Mouse (Mus musculus) heart, embryonic 10.5 days (tissue): ENCODE measurements around the gene Tcaf2. TPM values are rescaled to one million over a fixed set of nuclear protein-coding genes. Genes with fewer than 3 reads are reported as not detected.
A peak's percentile ranks its signal among the peaks of the same experiment; 100 is the strongest.

Source experiments
- DNase-seq: peaks from one replicate; pipeline ENCODE4 v3.0.0-alpha.2; 2017; ENCODE audit warnings: low spot score
- H3K27ac ChIP-seq: fragments of 300-500 bp; sonication (generic); 2 replicates; pipeline ENCODE4 v1.5.1; 2016; ENCODE audit warnings: mild to moderate bottlenecking
- H3K27me3 ChIP-seq: fragments of 300-500 bp; sonication (generic); 2 replicates; pipeline ENCODE4 v1.6.1; 2016; ENCODE audit warnings: mild to moderate bottlenecking; ENCODE audit not compliant: poor library complexity, insufficient read depth, severe bottlenecking
- H3K36me3 ChIP-seq: fragments of 300-500 bp; sonication (generic); 2 replicates; pipeline ENCODE4 v1.6.1; 2016; ENCODE audit warnings: mild to moderate bottlenecking, moderate library complexity
- H3K4me1 ChIP-seq: fragments of 300-500 bp; sonication (generic); 2 replicates; pipeline ENCODE4 v1.6.1; 2016; ENCODE audit warnings: mild to moderate bottlenecking
- H3K4me3 ChIP-seq: fragments of 300-500 bp; sonication (generic); 2 replicates; pipeline ENCODE4 v1.5.1; 2016; ENCODE audit warnings: mild to moderate bottlenecking, moderate library complexity
- H3K9me3 ChIP-seq: fragments of 300-500 bp; sonication (generic); 2 replicates; pipeline ENCODE4 v1.6.1; 2016; ENCODE audit warnings: mild to moderate bottlenecking, moderate library complexity
- WGBS: fragments of 180-500 bp; shearing (Covaris S2); methylation state at CpG from one replicate; pipeline ENCODE4 v1.1.7; 2016; 5-methylcytosine and 5-hydroxymethylcytosine counted together
- polyA plus RNA-seq: library from polyadenylated mRNA; unstranded; fragments of >200 nt; fragmentation: Nextera tagmentation; extraction: Ambion mirVana; gene quantifications from 2 replicates; pipeline ENCODE4 v1.2.1, GENCODE M21; 2016

The Tcaf2 gene
- polyA plus RNA-seq, 1 experiment from 2014 or later: 3.9 TPM

- DNase-seq: no peak
- Histone ChIP-seq H3K4me3 (no peak overlapping the region), H3K9me3 (no peaks in the 10 kb centered on the region), H3K36me3 (no peaks in the 10 kb centered on the region), H3K4me1 (no peaks in the 10 kb centered on the region), H3K27me3 (no peaks in the 10 kb centered on the region), H3K27ac (no peak overlapping the region)
Observed at GRCm38 (mm10) chr6:42612218-42612617, 32.8 kb downstream of the Tcaf2 start.

GRCm38 (mm10) chr6:42610954-42611522 is 34.0 kb downstream of the Tcaf2 start:
- no peak for DNase-seq
- no peak overlapping the region for H3K4me3 ChIP-seq
- H3K27ac ChIP-seq: no peak overlapping the region
- no peaks in the 10 kb centered on the region for H3K36me3 ChIP-seq
- H3K4me1 ChIP-seq: no peaks in the 10 kb centered on the region
- 56% methylated on average over 4 of the region's 4 CpGs for WGBS
- no peaks in the 10 kb centered on the region for H3K9me3 ChIP-seq
- H3K27me3 ChIP-seq: no peaks in the 10 kb centered on the region

- H3K36me3 ChIP-seq: no peaks in the 10 kb centered on the region
- no peak within 1 kb of the TSS for H3K4me3 ChIP-seq
- no peak for DNase-seq
- no peaks in the 10 kb centered on the region for H3K9me3 ChIP-seq
- 77% methylated on average over 4 of the region's 4 CpGs for WGBS
- no peak within 1 kb of the TSS for H3K27ac ChIP-seq
- H3K27me3 ChIP-seq: no peaks in the 10 kb centered on the region
- no peaks in the 10 kb centered on the region for H3K4me1 ChIP-seq
Observed at GRCm38 (mm10) chr6:42597592-42597991, 47.5 kb downstream of the Tcaf2 start, which contains the start of gene Tcaf3. Gene Tcaf3 (minus strand): TSS chr6:42597692.

- H3K4me1 ChIP-seq: no peaks in the 10 kb centered on the region
- H3K27ac ChIP-seq: no peak overlapping the region
- H3K36me3 ChIP-seq: no peaks in the 10 kb centered on the region
- H3K27me3 ChIP-seq: no peaks in the 10 kb centered on the region
- WGBS: 73% methylated on average over 17 of the region's 17 CpGs
- DNase-seq: no peak
- H3K4me3 ChIP-seq: no peak overlapping the region
- H3K9me3 ChIP-seq: no peaks in the 10 kb centered on the region
Observed at GRCm38 (mm10) chr6:42593138-42593882, 51.7 kb downstream of the Tcaf2 start.

- Histone ChIP-seq H3K9me3 (no peaks in the 10 kb centered on the region), H3K4me3 (no peak overlapping the region), H3K36me3 (no peaks in the 10 kb centered on the region), H3K27me3 (no peaks in the 10 kb centered on the region), H3K27ac (no peak overlapping the region), H3K4me1 (no peaks in the 10 kb centered on the region)
- no peak for DNase-seq
- WGBS: 73% methylated on average over 5 of the region's 5 CpGs
Observed at GRCm38 (mm10) chr6:42586569-42586968, 58.5 kb downstream of the Tcaf2 start.

GRCm38 (mm10) chr6:42583488-42583872 is 61.6 kb downstream of the Tcaf2 start:
- H3K9me3 ChIP-seq: no peaks in the 10 kb centered on the region
- 2% methylated on average over 7 of the region's 7 CpGs for WGBS

GRCm38 (mm10) chr6:42582741-42583487 is 62.1 kb downstream of the Tcaf2 start:
- no peak overlapping the region for H3K27ac ChIP-seq
- no peaks in the 10 kb centered on the region for H3K27me3 ChIP-seq
- no peaks in the 10 kb centered on the region for H3K4me1 ChIP-seq
- no peaks in the 10 kb centered on the region for H3K36me3 ChIP-seq
- no peaks in the 10 kb centered on the region for H3K9me3 ChIP-seq
- DNase-seq: no peak
- 51% methylated on average over 9 of the region's 9 CpGs for WGBS
- H3K4me3 ChIP-seq: peak overlapping the region; percentile 34

More at GRCm38 (mm10) chr6:42583488-42583872, 61.6 kb downstream of the Tcaf2 start:
- peak overlapping the region; percentile 34 for H3K4me3 ChIP-seq
- H3K27me3 ChIP-seq: no peaks in the 10 kb centered on the region
- no peak for DNase-seq
- H3K36me3 ChIP-seq: no peaks in the 10 kb centered on the region
- no peaks in the 10 kb centered on the region for H3K4me1 ChIP-seq
- no peak overlapping the region for H3K27ac ChIP-seq

- H3K27me3 ChIP-seq: no peaks in the 10 kb centered on the region
- H3K4me3 ChIP-seq: no peak overlapping the region
- H3K4me1 ChIP-seq: no peaks in the 10 kb centered on the region
- H3K27ac ChIP-seq: no peak overlapping the region
- DNase-seq: no peak
- 68% methylated on average over 4 of the region's 4 CpGs for WGBS
- H3K9me3 ChIP-seq: no peaks in the 10 kb centered on the region
- no peaks in the 10 kb centered on the region for H3K36me3 ChIP-seq
Observed at GRCm38 (mm10) chr6:42578678-42579077, 66.4 kb downstream of the Tcaf2 start.

- DNase-seq: no peak
Observed at GRCm38 (mm10) chr6:42577433-42577832, 67.6 kb downstream of the Tcaf2 start.

More at GRCm38 (mm10) chr6:42577433-42577832, 67.6 kb downstream of the Tcaf2 start:
- no peak overlapping the region for H3K27ac ChIP-seq
- 75% methylated on average over 2 of the region's 2 CpGs for WGBS
- no peaks in the 10 kb centered on the region for H3K36me3 ChIP-seq
- H3K9me3 ChIP-seq: no peaks in the 10 kb centered on the region
- no peak overlapping the region for H3K4me3 ChIP-seq
- no peaks in the 10 kb centered on the region for H3K27me3 ChIP-seq
- no peaks in the 10 kb centered on the region for H3K4me1 ChIP-seq

Other genes starting within 250 kb of the Tcaf2 start
- not detected in 2 replicates for gene Tas2r143, start 245.0 kb downstream of the Tcaf2 start, polyA plus RNA-seq
- not detected in 2 replicates for gene Tas2r135, start 239.8 kb downstream of the Tcaf2 start, polyA plus RNA-seq
- not detected in 2 replicates for gene Tas2r126, start 210.7 kb downstream of the Tcaf2 start, polyA plus RNA-seq
- gene Olfr458, start 180.1 kb downstream of the Tcaf2 start, polyA plus RNA-seq: 0.19 TPM in 1 of 2 replicates, not detected in the other
- not detected in 2 replicates for gene Olfr457, start 168.9 kb downstream of the Tcaf2 start, polyA plus RNA-seq
- gene Olfr456, start 158.0 kb downstream of the Tcaf2 start, polyA plus RNA-seq: 0.13 TPM in 1 of 2 replicates, not detected in the other
- gene Olfr455, start 97.7 kb downstream of the Tcaf2 start, polyA plus RNA-seq: not detected in 2 replicates
- gene Tcaf3, start 47.6 kb downstream of the Tcaf2 start, polyA plus RNA-seq: not detected in 2 replicates
- gene Tcaf1, start 64.8 kb upstream of the Tcaf2 start, polyA plus RNA-seq: 56.8 and 62.2 TPM in 2 replicates
- gene Olfr453, start 94.1 kb upstream of the Tcaf2 start, polyA plus RNA-seq: not detected in 2 replicates
- not detected in 2 replicates for gene Olfr38, start 111.2 kb upstream of the Tcaf2 start, polyA plus RNA-seq
- not detected in 2 replicates for gene Olfr452, start 139.8 kb upstream of the Tcaf2 start, polyA plus RNA-seq
- not detected in 2 replicates for gene Olfr450, start 166.7 kb upstream of the Tcaf2 start, polyA plus RNA-seq
- not detected in 2 replicates for gene Olfr449, start 189.1 kb upstream of the Tcaf2 start, polyA plus RNA-seq
- not detected in 2 replicates for gene Olfr448, start 245.2 kb upstream of the Tcaf2 start, polyA plus RNA-seq